Mouse (Mus musculus) cerebellum, postnatal 25 days (tissue): ENCODE data around the gene Clic5.
"Not testable (repeated sequence)": the region's sequence is repeated elsewhere in the genome, so short reads cannot be mapped to it uniquely, and the experiment has no call there.

Source experiments
- DNase-seq, 2 experiments: peaks; one replicate each; pipeline ENCODE4 v3.0.0; 2021; ENCODE audit warnings: mixed read lengths in 2 of 2

Clic5 gene

GRCm38 (mm10) chr17:44188042-44188768 is at the start of gene Clic5:
Gene Clic5 (plus strand): TSS chr17:44188584.
- DNase-seq, result peak; percentile 8 to 21

GRCm38 (mm10) chr17:44145806-44146205 is 42.6 kb upstream of the Clic5 start:
- DNase-seq, result no peak

GRCm38 (mm10) chr17:44148109-44148846 is 40.1 kb upstream of the Clic5 start:
- DNase-seq, result no peak

- DNase-seq, result peak in 1 of 2 experiments; percentile 29
These were observed 37.3 kb upstream of the Clic5 start for GRCm38 (mm10) chr17:44151130-44151529.

GRCm38 (mm10) chr17:44151889-44152288 is 36.5 kb upstream of the Clic5 start:
- no peak for DNase-seq

GRCm38 (mm10) chr17:44153871-44154270 is 34.5 kb upstream of the Clic5 start:
- no peak for DNase-seq

- DNase-seq, result no peak
These were observed 33.2 kb upstream of the Clic5 start for GRCm38 (mm10) chr17:44155204-44155603.

- DNase-seq, result peak in 1 of 2 experiments; percentile 5
These were observed 30.2 kb upstream of the Clic5 start for GRCm38 (mm10) chr17:44158186-44158585.

- DNase-seq, result no peak
These were observed 27.9 kb upstream of the Clic5 start for GRCm38 (mm10) chr17:44160449-44160848.

GRCm38 (mm10) chr17:44162514-44162913 is 25.9 kb upstream of the Clic5 start:
- no peak for DNase-seq

- no peak for DNase-seq
These were observed 25.4 kb upstream of the Clic5 start for GRCm38 (mm10) chr17:44162935-44163334.

GRCm38 (mm10) chr17:44165730-44166347 is 22.5 kb upstream of the Clic5 start:
- no peak for DNase-seq

GRCm38 (mm10) chr17:44169676-44170075 is 18.7 kb upstream of the Clic5 start:
- DNase-seq, result no peak

GRCm38 (mm10) chr17:44170316-44170715 is 18.1 kb upstream of the Clic5 start:
- peak in 1 of 2 experiments; percentile 5 for DNase-seq

- no peak for DNase-seq
These were observed 16.5 kb upstream of the Clic5 start for GRCm38 (mm10) chr17:44171930-44172329.

GRCm38 (mm10) chr17:44173341-44173740 is 15.0 kb upstream of the Clic5 start:
- DNase-seq, result no peak

GRCm38 (mm10) chr17:44177291-44177690 is 11.1 kb upstream of the Clic5 start:
- peak in 1 of 2 experiments; percentile 18 for DNase-seq

GRCm38 (mm10) chr17:44181346-44181745 is 7.0 kb upstream of the Clic5 start:
- DNase-seq, result no peak

GRCm38 (mm10) chr17:44186871-44187270 is 1.5 kb upstream of the Clic5 start:
- DNase-seq, result no peak

- not testable (repeated sequence) for DNase-seq
These were observed 847 bp upstream of the Clic5 start for GRCm38 (mm10) chr17:44187537-44187936.

GRCm38 (mm10) chr17:44188769-44189145 is 373 bp downstream of the Clic5 start:
- no peak for DNase-seq

- peak in 1 of 2 experiments; percentile 14 for DNase-seq
These were observed 1.3 kb downstream of the Clic5 start for GRCm38 (mm10) chr17:44189696-44190095.

GRCm38 (mm10) chr17:44190246-44190645 is 1.9 kb downstream of the Clic5 start:
- no peak for DNase-seq

- DNase-seq, result no peak
These were observed 4.6 kb downstream of the Clic5 start for GRCm38 (mm10) chr17:44192981-44193380.
